Mouse (Mus musculus): ENCODE measurements at regions not wholly inside any gene's neighbourhood (a gene's known extent, or its start where the extent isn't known, plus 50 kb on each side); places are given as distances from the start of the nearest gene placed in this dataset.

DNA sequence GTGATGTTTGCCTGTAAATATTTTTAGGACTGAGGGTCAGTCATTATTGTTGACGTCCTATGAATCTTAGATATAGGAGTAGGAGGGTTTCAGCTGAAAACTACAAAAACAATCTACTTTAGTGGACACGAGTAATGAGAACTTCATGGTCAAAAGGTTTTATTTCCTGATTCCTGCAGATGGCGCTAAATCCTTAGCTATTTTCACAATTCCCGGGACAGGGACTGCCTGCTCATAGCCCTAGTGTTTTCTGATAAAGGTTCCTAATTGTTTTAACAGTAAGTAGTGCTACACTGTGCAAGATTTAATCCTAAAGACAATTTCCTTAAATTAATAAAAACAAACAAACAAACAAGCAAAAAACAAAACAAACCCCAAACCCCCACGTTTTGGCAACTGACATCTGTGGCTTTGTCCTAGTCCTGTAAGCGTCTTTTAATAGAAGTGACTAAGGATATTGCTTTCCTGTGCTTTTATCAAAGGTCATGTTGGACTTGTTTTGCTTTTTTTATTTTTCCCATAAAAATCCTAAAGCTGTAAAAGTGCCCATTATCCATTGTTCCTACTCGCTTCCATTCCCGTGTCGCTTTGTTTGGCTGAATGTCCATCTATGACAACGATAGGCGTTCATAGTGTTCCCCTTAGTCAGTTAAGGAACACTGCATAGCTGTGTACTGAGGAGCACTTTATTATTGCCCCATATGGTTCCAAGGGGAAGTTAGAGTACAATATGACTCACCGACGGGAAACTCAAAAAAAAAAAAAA lies 53.5 kb upstream of the Akr1e1 start:
- DNase-seq (ENCODE audit: low spot score) = peak; percentile 86

Data from heart, adult 8-10 months (tissue).